Mouse (Mus musculus) Patski (cell line): Measurements from ENCODE around the gene Dhcr24. TPM values are rescaled to one million over a fixed set of nuclear protein-coding genes. Genes with fewer than 3 reads are reported as not detected.

ENCODE experiments used
- ATAC-seq: fragments of 100-300 bp; one replicate; pipeline ENCODE4 v1.8.0; 2021
- CTCF ChIA-PET: fragments of 350-600 bp; sonication (Branson Sonifier 250); formaldehyde crosslinking; loops from one replicate; lab custom pipeline; 2022; ENCODE audit warnings: inconsistent platforms; lab: Charles Lee
- POLR2A ChIA-PET: fragments of 350-600 bp; sonication (Branson Sonifier 250); formaldehyde crosslinking; loops from one replicate; lab custom pipeline; 2022; ENCODE audit warnings: antibody characterized with exemption, inconsistent platforms; lab: Charles Lee
- DNase-seq: peaks from one replicate; pipeline ENCODE4 v3.0.0-alpha.2; 2011; ENCODE audit warnings: low read depth, low spot score
- H3K27me3 ChIP-seq: fragments of 371-371 bp; one replicate; pipeline ENCODE4 v1.5.1; 2021
- CTCF ChIP-seq: fragments of 100-300 bp; IDR thresholded peaks from one replicate; pipeline ENCODE4 v1.5.1; 2021
- in situ Hi-C: fragments of 300-500 bp; cut with MboI; formaldehyde crosslinking; loops from 3 replicates; pipeline ENCODE4 v1.11.1; 2018; ENCODE audit warnings: low pct_unique_long_range_greater_than_20kb, mixed read lengths
- polyA plus RNA-seq: library from polyadenylated mRNA; unstranded; gene quantifications from one replicate; pipeline ENCODE4 v1.2.3, GENCODE M21; 2021

Dhcr24 gene
- polyA plus RNA-seq, 1 experiment from 2014 or later: 17.7 TPM

GRCm38 (mm10) chr4:106534256-106534655, 26.6 kb upstream of the Dhcr24 start:
- CTCF ChIA-PET: interaction anchor here (1.1 to 1.5 kb wide), 2 partner anchors 60 to 62 kb away, joined by 3 to 5 read pairs; no protein-coding TSS in a partner anchor
- no peak for ATAC-seq
- no peak for DNase-seq
- POLR2A ChIA-PET: no interaction called here
- TF ChIP-seq CTCF: no peak
- no peaks in the 10 kb centered on the region for H3K27me3 ChIP-seq
- in situ Hi-C loops: no loop called here

GRCm38 (mm10) chr4:106539756-106540155, 21.1 kb upstream of the Dhcr24 start:
- TF ChIP-seq CTCF: no peak
- ChIA-PET POLR2A (no interaction called here), CTCF (no interaction called here)
- in situ Hi-C loops: no loop called here
- no peaks in the 10 kb centered on the region for H3K27me3 ChIP-seq
- no peak for ATAC-seq
- DNase-seq: no peak

- no peaks in the 10 kb centered on the region for H3K27me3 ChIP-seq
- TF ChIP-seq CTCF: no peak
- no peak for ATAC-seq
- ChIA-PET CTCF (interaction anchor here (1.0 kb wide), 1 partner anchor 17 kb away, joined by 3 read pairs; no protein-coding TSS in a partner anchor), POLR2A (interaction anchor here (1.2 kb wide), 1 partner anchor 165 kb away, joined by 3 read pairs; no protein-coding TSS in a partner anchor)
- in situ Hi-C loops: no loop called here
- DNase-seq: no peak
These were observed 19.3 kb upstream of the Dhcr24 start for GRCm38 (mm10) chr4:106541491-106541890.

GRCm38 (mm10) chr4:106542211-106542610, 18.6 kb upstream of the Dhcr24 start:
- ATAC-seq: no peak
- DNase-seq: no peak
- ChIA-PET POLR2A (interaction anchor here (1.2 kb wide), 1 partner anchor 165 kb away, joined by 3 read pairs; no protein-coding TSS in a partner anchor), CTCF (interaction anchor here (0.7 kb wide), 1 partner anchor 46 kb away, joined by 3 read pairs; no protein-coding TSS in a partner anchor)
- in situ Hi-C loops: no loop called here
- H3K27me3 ChIP-seq: no peaks in the 10 kb centered on the region
- no peak for TF ChIP-seq CTCF

GRCm38 (mm10) chr4:106545817-106546373, 14.9 kb upstream of the Dhcr24 start:
- TF ChIP-seq CTCF: no peak

GRCm38 (mm10) chr4:106546896-106547295, 13.9 kb upstream of the Dhcr24 start:
- in situ Hi-C loops: no loop called here

More at GRCm38 (mm10) chr4:106545817-106546373, 14.9 kb upstream of the Dhcr24 start:
- POLR2A ChIA-PET: no interaction called here
- DNase-seq (no peak), ATAC-seq (no peak)
- in situ Hi-C loops: no loop called here
- H3K27me3 ChIP-seq: no peaks in the 10 kb centered on the region
- CTCF ChIA-PET: interaction anchor here (1.2 kb wide), 1 partner anchor 74 kb away, joined by 3 read pairs; no protein-coding TSS in a partner anchor

GRCm38 (mm10) chr4:106548113-106548512, 12.7 kb upstream of the Dhcr24 start:
- CTCF ChIA-PET: no interaction called here
- no peak for TF ChIP-seq CTCF
- ATAC-seq (no peak), DNase-seq (no peak)
- POLR2A ChIA-PET: no interaction called here
- H3K27me3 ChIP-seq: no peaks in the 10 kb centered on the region
- in situ Hi-C loops: no loop called here

More at GRCm38 (mm10) chr4:106546896-106547295, 13.9 kb upstream of the Dhcr24 start:
- ChIA-PET POLR2A (no interaction called here), CTCF (no interaction called here)
- no peak for TF ChIP-seq CTCF
- DNase-seq (no peak), ATAC-seq (no peak)
- H3K27me3 ChIP-seq: no peaks in the 10 kb centered on the region

GRCm38 (mm10) chr4:106550516-106551166, 10.2 kb upstream of the Dhcr24 start:
- no peaks in the 10 kb centered on the region for H3K27me3 ChIP-seq
- no peak for ATAC-seq

GRCm38 (mm10) chr4:106557262-106557661, 3.6 kb upstream of the Dhcr24 start:
- CTCF ChIA-PET: no interaction called here
- ATAC-seq (no peak), DNase-seq (no peak)
- TF ChIP-seq CTCF: no peak
- POLR2A ChIA-PET: no interaction called here
- no peaks in the 10 kb centered on the region for H3K27me3 ChIP-seq
- in situ Hi-C loops: no loop called here

More at GRCm38 (mm10) chr4:106550516-106551166, 10.2 kb upstream of the Dhcr24 start:
- in situ Hi-C loops: no loop called here
- no peak for TF ChIP-seq CTCF
- CTCF ChIA-PET: no interaction called here
- no peak for DNase-seq
- POLR2A ChIA-PET: no interaction called here

- ChIA-PET CTCF (interaction anchor here (1.2 kb wide), 1 partner anchor 17 kb away, joined by 3 read pairs; no protein-coding TSS in a partner anchor), POLR2A (no interaction called here)
- DNase-seq (no peak), ATAC-seq (no peak)
- TF ChIP-seq CTCF: no peak
- in situ Hi-C loops: no loop called here
- no peaks in the 10 kb centered on the region for H3K27me3 ChIP-seq
These were observed 2.9 kb upstream of the Dhcr24 start for GRCm38 (mm10) chr4:106557978-106558377.
